Mouse (Mus musculus) limb, embryonic 13.5 days (tissue): ENCODE data around the gene Slc39a7. TPM values are rescaled to one million over a fixed set of nuclear protein-coding genes. Genes with fewer than 3 reads are reported as not detected.

Source experiments
- ATAC-seq: fragments of 200-750 bp; cut with Nextera tagmentation; 2 replicates; pipeline ENCODE4 v1.8.0; 2017; ENCODE audit warnings: low read depth, moderate number of reproducible peaks, moderate TSS enrichment; ENCODE audit not compliant: low FRiP score
- H3K27ac ChIP-seq: fragments of 300-500 bp; sonication (generic); 2 replicates; pipeline ENCODE4 v1.5.1; 2015; ENCODE audit warnings: inconsistent platforms, mild to moderate bottlenecking, moderate library complexity
- H3K27me3 ChIP-seq: fragments of 300-500 bp; sonication (generic); 2 replicates; pipeline ENCODE4 v1.6.1; 2015; ENCODE audit warnings: mild to moderate bottlenecking, inconsistent platforms
- H3K36me3 ChIP-seq: fragments of 300-500 bp; sonication (generic); 2 replicates; pipeline ENCODE4 v1.6.1; 2015; ENCODE audit warnings: inconsistent platforms, mild to moderate bottlenecking, moderate library complexity
- H3K4me1 ChIP-seq: fragments of 300-500 bp; sonication (generic); 2 replicates; pipeline ENCODE4 v1.6.1; 2015; ENCODE audit warnings: inconsistent platforms
- H3K4me2 ChIP-seq: fragments of 300-500 bp; sonication (generic); replicated peaks from 2 replicates; pipeline ENCODE4 v1.6.1; 2015; ENCODE audit warnings: inconsistent platforms, mild to moderate bottlenecking, moderate library complexity
- H3K4me3 ChIP-seq: fragments of 300-500 bp; sonication (generic); 2 replicates; pipeline ENCODE4 v1.5.1; 2015; ENCODE audit warnings: moderate library complexity, mild to moderate bottlenecking, inconsistent platforms
- H3K9ac ChIP-seq: fragments of 300-500 bp; sonication (generic); 2 replicates; pipeline ENCODE4 v1.6.1; 2015; ENCODE audit warnings: mild to moderate bottlenecking, inconsistent platforms
- H3K9me3 ChIP-seq: fragments of 300-500 bp; sonication (generic); 2 replicates; pipeline ENCODE4 v1.6.1; 2016; ENCODE audit warnings: inconsistent platforms
- WGBS: fragments of 180-500 bp; shearing (Covaris S2); methylation state at CpG from one replicate; pipeline ENCODE4 v1.1.7; 2015; 5-methylcytosine and 5-hydroxymethylcytosine counted together
- polyA plus RNA-seq: library from polyadenylated mRNA; unstranded; fragments of >200 nt; fragmentation: Nextera tagmentation; extraction: Ambion mirVana; gene quantifications from 2 replicates; pipeline ENCODE4 v1.2.1, GENCODE M21; 2015

The Slc39a7 gene
- polyA plus RNA-seq, 1 experiment from 2014 or later = 244 TPM

DNA sequence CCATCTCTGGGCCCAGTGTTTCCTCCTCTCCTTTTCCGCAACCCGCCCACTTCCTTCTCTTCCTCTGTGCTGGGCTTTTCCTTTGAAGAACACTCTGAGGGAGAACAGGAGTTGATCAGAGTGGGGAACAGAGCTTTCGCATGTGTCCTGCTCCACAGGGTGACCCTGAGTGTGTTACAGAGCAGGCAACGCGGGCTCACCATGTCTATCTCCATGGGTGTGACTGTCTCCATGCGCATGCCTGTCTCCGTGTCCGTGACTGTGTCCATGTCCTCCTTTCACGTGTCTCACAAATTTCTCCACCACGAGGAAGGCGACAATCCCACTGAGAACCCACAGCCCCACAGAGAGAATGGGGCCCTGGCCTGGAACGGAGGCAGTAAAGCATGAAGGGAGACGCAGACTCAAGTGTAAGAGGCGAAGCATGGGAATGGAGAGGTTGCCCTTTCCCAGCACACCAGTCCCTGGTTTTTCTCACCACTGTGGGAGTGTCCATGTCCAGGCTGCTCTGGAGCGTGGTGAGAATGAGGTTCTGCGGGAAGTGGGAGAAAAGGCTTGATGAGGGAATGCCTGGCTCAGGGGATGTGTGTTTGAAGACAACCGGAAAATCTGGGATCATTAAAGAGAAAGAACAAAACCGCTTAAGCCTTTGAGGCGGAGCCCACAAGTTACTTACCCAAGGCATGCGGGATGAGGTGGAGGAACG is 1.4 kb downstream of the Slc39a7 start:
- no peaks in the 10 kb centered on the region for H3K9me3 ChIP-seq
- H3K4me3 ChIP-seq = peak overlapping the region; percentile 85
- H3K27me3 ChIP-seq = no peaks in the 10 kb centered on the region
- peaks cover 42% of the 10 kb centered on the region for H3K36me3 ChIP-seq
- peaks cover 70% of the 10 kb centered on the region for H3K4me1 ChIP-seq
- H3K4me2 ChIP-seq = peak overlapping the region; percentile 97
- 81% methylated on average over 21 of the region's 21 CpGs for WGBS
- no peak for ATAC-seq
- peak overlapping the region; percentile 94 for H3K9ac ChIP-seq
- 0 out of 2 replicates have a peak overlapping the region, but pooled peaks have one; percentile 95 for H3K27ac ChIP-seq

DNA sequence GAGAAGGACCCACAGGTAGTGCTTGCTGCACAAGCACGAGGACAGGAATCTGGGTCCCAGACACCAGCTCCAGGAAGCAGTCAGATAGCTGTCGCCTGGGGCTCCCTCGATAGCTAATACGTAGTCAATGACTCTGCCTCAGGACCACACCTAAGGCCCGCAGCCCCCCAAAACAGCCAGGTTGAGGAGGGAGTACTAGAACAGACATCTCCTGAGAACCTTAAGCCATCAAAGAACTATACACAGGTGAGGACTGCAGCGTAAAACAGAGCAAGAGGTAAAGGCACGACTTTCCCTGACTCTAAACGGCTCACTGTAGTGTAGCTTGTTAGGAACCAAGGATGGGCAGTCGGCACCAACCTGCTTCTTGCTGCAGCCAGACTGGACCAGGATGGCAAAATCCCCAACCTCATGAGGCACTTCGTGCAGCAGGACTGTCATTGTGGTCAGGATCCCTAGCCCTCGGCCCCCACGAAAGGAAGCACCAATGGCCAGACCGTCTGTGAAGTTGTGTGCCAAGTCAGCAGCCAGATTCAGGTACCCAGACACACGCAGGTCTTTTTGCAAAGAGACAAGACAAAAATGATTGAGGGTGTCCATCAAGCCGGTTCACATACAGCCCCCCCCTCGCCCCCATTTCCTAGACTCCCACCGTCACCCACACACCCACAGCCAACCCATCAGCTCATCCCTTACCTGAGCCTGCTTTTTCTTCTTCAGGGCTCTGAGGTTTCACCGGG is 2.2 kb downstream of the Slc39a7 start:
- Histone ChIP-seq H3K4me1 (peaks cover 71% of the 10 kb centered on the region), H3K27ac (no peak overlapping the region; the same call in 1 of the 2 replicates), H3K36me3 (peaks cover 37% of the 10 kb centered on the region), H3K4me2 (peak overlapping the region; percentile 97), H3K9ac (peak overlapping the region; percentile 94), H3K27me3 (no peaks in the 10 kb centered on the region), H3K9me3 (no peaks in the 10 kb centered on the region), H3K4me3 (peak overlapping the region; percentile 85)
- 90% methylated on average over 18 of the region's 18 CpGs for WGBS
- no peak for ATAC-seq

DNA sequence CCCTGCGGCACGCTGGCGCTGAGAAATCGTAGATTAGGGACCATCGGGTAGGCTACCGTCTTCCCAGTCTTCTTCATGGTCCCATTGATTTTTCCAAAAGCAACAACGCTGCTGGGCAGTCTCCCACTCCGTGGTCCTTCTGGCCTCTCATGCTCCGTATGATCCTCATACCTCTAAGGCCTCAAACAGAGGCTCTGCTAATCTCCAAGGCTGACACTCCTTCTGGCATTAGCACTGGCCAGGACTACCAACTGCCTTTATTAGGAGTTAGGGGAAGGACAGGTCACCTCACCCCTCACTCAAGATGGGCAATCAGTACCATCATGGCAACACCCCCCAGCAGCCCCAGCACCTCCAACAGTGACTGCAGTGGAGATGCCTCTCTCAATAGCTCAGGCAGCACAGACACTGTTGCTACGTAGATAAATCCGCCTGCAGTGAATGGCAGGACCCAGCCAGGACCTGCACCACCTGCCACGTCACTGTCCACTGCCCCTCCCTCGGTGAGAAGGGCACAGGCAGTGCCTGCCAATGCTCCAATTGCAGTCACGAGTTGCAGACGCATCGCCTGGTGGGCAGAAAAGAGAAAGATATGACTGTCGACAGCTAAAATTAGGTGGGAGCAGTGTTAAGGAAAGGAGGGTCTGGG is 2.9 kb downstream of the Slc39a7 start:
- H3K9ac ChIP-seq = peak overlapping the region; percentile 19; the same call in 1 of the 2 replicates
- peaks cover 72% of the 10 kb centered on the region for H3K4me1 ChIP-seq
- H3K27me3 ChIP-seq = no peaks in the 10 kb centered on the region

DNA sequence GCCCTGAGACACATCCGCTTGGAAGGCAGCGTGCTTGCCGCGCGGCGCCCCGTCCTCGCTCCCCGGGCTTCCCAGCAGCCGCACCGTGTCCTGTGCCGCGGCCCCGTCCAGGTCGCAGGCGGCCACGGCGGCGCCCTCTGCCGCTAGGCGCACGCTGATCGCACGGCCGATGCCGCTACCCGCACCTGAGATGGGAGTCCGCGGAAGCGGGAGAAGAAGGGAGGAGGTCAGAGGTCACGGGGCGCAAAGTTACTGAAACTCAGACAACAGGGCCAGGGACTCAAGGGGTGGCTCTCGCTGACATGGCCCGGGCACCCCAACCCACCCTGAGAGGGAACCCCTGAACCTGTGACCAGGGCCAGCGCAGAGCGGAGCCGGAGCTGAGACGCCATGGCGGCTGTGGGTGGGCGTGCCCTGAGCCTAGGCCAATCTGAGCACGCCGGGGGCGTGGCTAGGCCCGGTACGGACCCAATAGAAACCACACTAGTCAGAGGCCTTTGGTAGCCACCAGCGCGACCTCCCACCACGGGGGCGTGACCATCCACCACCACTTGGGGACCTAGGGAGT is 3.7 kb downstream of the Slc39a7 start, which contains the start of gene H2-Ke6:
TSS of gene H2-Ke6 (minus strand) at position 405 of the 568 bp plus-strand sequence.
- Histone ChIP-seq H3K4me1 (peaks cover 68% of the 10 kb centered on the region), H3K9me3 (no peaks in the 10 kb centered on the region), H3K36me3 (peaks cover 33% of the 10 kb centered on the region), H3K4me2 (peak within 1 kb of the TSS; percentile 97), H3K27ac (peak within 1 kb of the TSS; percentile 61), H3K4me3 (peak within 1 kb of the TSS; percentile 85), H3K9ac (peak within 1 kb of the TSS; percentile 68), H3K27me3 (no peaks in the 10 kb centered on the region)
- WGBS = under 1% methylated on average over 49 of the region's 49 CpGs
- peak; percentile 75 for ATAC-seq

More for the DNA sequence above, 2.9 kb downstream of the Slc39a7 start:
- no peak for ATAC-seq
- peak overlapping the region; percentile 61 for H3K27ac ChIP-seq
- WGBS = 74% methylated on average over 17 of the region's 17 CpGs
- no peaks in the 10 kb centered on the region for H3K9me3 ChIP-seq
- peak overlapping the region; percentile 97 for H3K4me2 ChIP-seq
- peak overlapping the region; percentile 85 for H3K4me3 ChIP-seq
- H3K36me3 ChIP-seq = peaks cover 30% of the 10 kb centered on the region

DNA sequence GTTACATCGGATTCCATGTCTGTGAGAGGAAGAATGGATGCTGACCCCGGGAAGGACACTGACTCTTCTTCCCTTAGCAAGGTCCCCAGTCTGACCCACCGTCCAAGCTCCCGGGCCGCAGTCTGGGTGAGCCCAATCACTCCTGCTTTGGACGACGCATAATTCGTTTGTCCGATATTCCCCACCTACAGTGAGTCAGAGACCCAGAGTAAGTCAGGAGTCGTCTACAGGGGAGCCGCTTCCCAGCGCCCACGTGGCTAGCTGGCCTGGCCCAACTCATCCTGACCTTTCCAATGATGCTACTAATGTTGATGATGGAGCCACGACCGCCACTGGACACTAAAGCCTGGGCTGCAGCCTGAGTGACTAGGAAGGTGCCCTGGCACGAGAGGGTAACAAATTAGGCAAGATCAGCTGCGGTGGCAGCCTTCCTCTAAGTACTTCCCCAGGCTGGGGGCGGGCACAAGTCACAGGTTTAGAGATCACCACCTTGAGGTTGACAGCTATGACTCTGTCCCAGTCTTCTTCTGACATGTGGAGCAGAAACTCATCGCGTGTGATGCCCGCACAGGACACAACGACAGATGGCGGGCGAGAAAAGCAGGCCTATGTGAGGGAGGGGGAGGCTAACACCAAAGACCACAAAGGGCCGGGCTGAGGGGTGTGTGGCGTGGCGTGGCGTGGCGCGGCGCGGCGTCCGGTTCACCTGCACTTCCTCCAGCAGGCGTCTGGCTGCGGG is 4.4 kb downstream of the Slc39a7 start:
- 8% methylated on average over 36 of the region's 36 CpGs for WGBS
- peaks cover 40% of the 10 kb centered on the region for H3K36me3 ChIP-seq
- peaks cover 64% of the 10 kb centered on the region for H3K4me1 ChIP-seq
- peak overlapping the region; percentile 97 for H3K4me2 ChIP-seq
- H3K4me3 ChIP-seq = peak overlapping the region; percentile 85
- peak overlapping the region; percentile 68 for H3K9ac ChIP-seq
- H3K27ac ChIP-seq = peak overlapping the region; percentile 61; the same call in 1 of the 2 replicates
- H3K27me3 ChIP-seq = no peaks in the 10 kb centered on the region
- no peak for ATAC-seq
- no peaks in the 10 kb centered on the region for H3K9me3 ChIP-seq

DNA sequence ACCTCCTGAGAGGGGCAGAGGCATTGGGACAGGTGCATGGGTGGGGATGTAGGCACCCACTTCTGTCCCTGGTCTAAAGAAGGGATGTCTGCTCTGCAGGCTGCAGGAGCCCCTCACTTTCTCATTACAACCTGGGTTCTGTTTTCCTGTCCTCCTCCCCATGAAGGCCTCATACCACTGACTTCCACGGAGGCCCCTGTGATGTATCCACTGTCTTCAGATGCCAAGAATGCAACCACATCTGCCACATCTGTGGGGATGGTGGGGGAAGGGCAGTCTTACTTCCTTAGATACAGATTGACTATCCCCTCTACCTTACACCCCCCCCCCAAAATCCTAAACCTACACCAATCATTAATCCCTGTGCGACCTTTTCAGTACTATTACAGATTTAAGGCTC is 5.3 kb downstream of the Slc39a7 start:
- WGBS = 30% methylated on average over 2 of the region's 2 CpGs
- peaks cover 49% of the 10 kb centered on the region for H3K36me3 ChIP-seq
- 0 out of 2 replicates have a peak overlapping the region, but pooled peaks have one; percentile 44 for H3K27ac ChIP-seq
- H3K9ac ChIP-seq = peak overlapping the region; percentile 94
- H3K4me2 ChIP-seq = peak overlapping the region; percentile 97
- H3K27me3 ChIP-seq = no peaks in the 10 kb centered on the region
- no peak for ATAC-seq
- peak overlapping the region; percentile 85 for H3K4me3 ChIP-seq
- H3K9me3 ChIP-seq = no peaks in the 10 kb centered on the region
- H3K4me1 ChIP-seq = peaks cover 64% of the 10 kb centered on the region

DNA sequence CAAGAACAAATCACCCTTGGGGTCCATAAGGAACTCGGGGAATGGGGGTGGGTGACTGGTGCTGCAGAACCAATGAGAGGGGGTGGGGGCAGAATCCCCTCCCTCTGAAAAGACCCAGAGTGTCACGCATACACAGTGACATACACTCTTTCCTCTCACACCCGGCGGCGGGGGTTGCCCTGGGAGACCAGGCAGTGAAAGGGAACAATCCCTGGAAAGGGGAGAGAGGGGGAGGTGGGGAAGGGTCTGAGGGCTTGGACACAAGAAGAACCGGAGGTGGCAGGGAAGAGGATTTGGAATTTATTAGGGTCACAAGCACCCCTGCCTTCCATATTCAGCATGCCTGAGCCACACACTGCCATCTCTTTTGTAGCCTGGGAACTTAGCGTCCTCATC is 5.7 kb downstream of the Slc39a7 start:
- H3K4me1 ChIP-seq = peaks cover 63% of the 10 kb centered on the region

DNA sequence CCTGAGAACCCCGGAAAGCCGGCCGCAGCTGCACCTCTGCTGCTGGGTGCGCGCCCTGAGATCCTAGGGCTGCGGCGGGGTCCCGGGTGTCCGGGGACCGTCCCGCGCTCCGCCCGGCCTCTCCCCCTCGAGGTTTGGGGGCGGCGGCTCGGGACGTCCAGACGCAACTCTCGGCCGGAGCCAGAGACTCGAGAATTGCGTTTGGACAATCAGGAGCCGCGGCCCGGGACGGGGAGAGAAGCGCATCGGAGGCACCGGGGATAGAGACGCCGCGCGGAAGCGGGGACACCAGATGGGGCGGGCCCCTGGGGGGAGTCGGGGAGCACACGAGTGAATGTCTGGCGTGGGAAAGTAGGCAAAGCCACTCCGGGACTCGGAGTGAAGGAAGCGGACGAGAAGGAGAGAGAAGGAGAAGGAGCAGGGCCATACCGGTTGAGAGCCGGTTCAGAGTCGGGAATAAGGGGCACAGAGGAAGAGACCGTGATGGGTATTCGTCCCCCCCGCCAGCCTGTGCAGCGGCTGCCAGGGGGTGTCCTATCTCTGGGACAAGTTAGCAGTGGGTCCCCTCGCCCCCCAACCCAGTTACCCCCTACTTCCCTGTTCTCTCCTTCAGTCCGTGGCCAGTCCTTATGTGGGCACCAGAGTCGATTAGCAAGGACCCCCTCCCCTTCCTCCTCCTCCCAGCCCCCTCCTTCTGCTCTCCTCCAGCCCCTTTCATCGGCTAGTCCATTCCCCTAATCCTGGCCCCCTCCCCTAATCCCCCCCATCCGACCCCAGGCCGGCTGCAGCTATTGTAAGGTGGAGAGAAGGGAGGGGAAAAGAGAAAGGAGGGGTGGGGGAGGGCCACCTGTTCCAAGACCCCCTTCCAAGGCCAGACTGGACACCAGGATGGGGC is 6.4 kb downstream of the Slc39a7 start:
- H3K4me1 ChIP-seq = peaks cover 56% of the 10 kb centered on the region
- no peak for ATAC-seq
- peak overlapping the region; percentile 94 for H3K27ac ChIP-seq
- H3K36me3 ChIP-seq = peaks cover 53% of the 10 kb centered on the region
- peak overlapping the region; percentile 97 for H3K4me2 ChIP-seq
- WGBS = under 1% methylated on average over 53 of the region's 57 CpGs
- H3K27me3 ChIP-seq = no peaks in the 10 kb centered on the region
- peak overlapping the region; percentile 94 for H3K9ac ChIP-seq
- peak overlapping the region; percentile 81 for H3K4me3 ChIP-seq
- 0 out of 2 replicates have a peak, but pooled peaks cover 2% of the 10 kb centered on the region for H3K9me3 ChIP-seq

More for the DNA sequence above, 5.7 kb downstream of the Slc39a7 start:
- Histone ChIP-seq H3K9me3 (no peaks in the 10 kb centered on the region), H3K27ac (0 out of 2 replicates have a peak overlapping the region, but pooled peaks have one; percentile 44), H3K4me2 (peak overlapping the region; percentile 97), H3K4me3 (peak overlapping the region; percentile 81), H3K9ac (peak overlapping the region; percentile 94), H3K36me3 (peaks cover 53% of the 10 kb centered on the region), H3K27me3 (no peaks in the 10 kb centered on the region)
- ATAC-seq = no peak
- WGBS = 17% methylated on average over 6 of the region's 7 CpGs

DNA sequence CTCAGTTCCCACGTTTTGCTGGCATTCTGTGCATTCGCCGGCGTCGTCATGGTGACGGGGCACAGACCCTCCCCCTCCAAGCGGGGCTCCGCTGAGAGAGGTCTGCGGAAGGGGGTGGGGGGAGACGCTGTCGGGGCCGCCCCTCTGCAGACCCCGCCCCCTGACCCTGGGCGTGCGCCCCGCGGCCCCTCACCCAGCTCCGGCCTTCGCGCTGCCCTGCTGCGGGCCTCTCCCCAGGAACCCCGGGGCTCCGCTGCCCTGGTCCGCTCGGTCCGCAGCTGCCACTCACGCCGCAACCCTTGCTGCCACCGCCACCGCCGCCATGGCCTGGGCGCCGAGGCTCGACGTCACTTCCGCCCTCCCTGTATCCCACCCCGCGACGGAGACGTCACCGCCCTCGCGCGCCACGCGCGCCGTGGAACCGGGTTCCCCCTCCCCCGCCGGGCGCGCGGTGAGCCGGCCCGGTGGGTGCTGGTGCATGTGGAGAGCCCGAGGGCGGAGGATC is 7.1 kb downstream of the Slc39a7 start, which contains the start of gene Ring1:
TSS of gene Ring1 (minus strand) at position 364 of the 505 bp plus-strand sequence.
- ATAC-seq = peak; percentile 76
- Histone ChIP-seq H3K4me3 (peak within 1 kb of the TSS; percentile 81), H3K27me3 (no peaks in the 10 kb centered on the region), H3K27ac (peak within 1 kb of the TSS; percentile 94), H3K4me2 (peak within 1 kb of the TSS; percentile 97), H3K4me1 (peaks cover 49% of the 10 kb centered on the region), H3K36me3 (peaks cover 48% of the 10 kb centered on the region), H3K9ac (peak within 1 kb of the TSS; percentile 94), H3K9me3 (peaks cover 9% of the 10 kb centered on the region)
- under 1% methylated on average over 56 of the region's 58 CpGs for WGBS

DNA sequence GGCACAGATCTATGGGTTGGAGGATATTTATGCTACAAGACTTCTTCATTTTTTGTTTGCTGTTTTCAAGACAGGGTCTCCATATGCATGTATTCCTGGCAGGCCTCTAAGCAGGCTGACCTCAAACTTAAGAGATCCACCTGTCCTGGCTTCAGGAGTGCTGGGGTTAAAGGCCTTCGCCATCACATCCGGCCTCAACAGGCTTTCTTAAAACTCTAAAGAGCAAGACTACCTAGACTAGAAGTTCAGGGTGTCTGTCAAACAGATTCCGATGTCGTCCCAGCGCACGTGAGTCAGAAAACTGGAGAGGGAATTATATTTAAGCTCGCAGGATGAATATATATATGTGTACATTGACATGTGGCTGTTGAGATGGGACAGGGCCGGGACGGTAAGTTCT is 7.8 kb downstream of the Slc39a7 start:
- peak overlapping the region; percentile 94 for H3K9ac ChIP-seq
- peak overlapping the region; percentile 94; the same call in 1 of the 2 replicates for H3K27ac ChIP-seq
- peaks cover 14% of the 10 kb centered on the region for H3K9me3 ChIP-seq
- WGBS = 69% methylated on average over 9 of the region's 9 CpGs
- H3K36me3 ChIP-seq = peaks cover 42% of the 10 kb centered on the region
- peaks cover 42% of the 10 kb centered on the region for H3K4me1 ChIP-seq
- no peak for ATAC-seq
- peak overlapping the region; percentile 97 for H3K4me2 ChIP-seq
- peak overlapping the region; percentile 81 for H3K4me3 ChIP-seq
- no peaks in the 10 kb centered on the region for H3K27me3 ChIP-seq
